Mouse (Mus musculus) embryonic facial prominence, embryonic 12.5 days (tissue): ENCODE results near the gene Naa16. TPM values are rescaled to one million over a fixed set of nuclear protein-coding genes. Genes with fewer than 3 reads are reported as not detected.

Source experiments
- ATAC-seq: fragments of 200-750 bp; cut with Nextera tagmentation; 2 replicates; pipeline ENCODE4 v1.8.0; 2017; ENCODE audit not compliant: insufficient number of reproducible peaks, insufficient read depth, low FRiP score, low TSS enrichment
- H3K27ac ChIP-seq: fragments of 300-500 bp; sonication (generic); 2 replicates; pipeline ENCODE4 v1.5.1; 2016; ENCODE audit warnings: mild to moderate bottlenecking
- H3K27me3 ChIP-seq: fragments of 300-500 bp; sonication (generic); 2 replicates; pipeline ENCODE4 v1.6.1; 2016; ENCODE audit warnings: mild to moderate bottlenecking, moderate library complexity
- H3K36me3 ChIP-seq: fragments of 300-500 bp; sonication (generic); 2 replicates; pipeline ENCODE4 v1.6.1; 2016; ENCODE audit warnings: mild to moderate bottlenecking
- H3K4me1 ChIP-seq: fragments of 300-500 bp; sonication (generic); 2 replicates; pipeline ENCODE4 v1.6.1; 2016
- H3K4me2 ChIP-seq: fragments of 300-500 bp; sonication (generic); replicated peaks from 2 replicates; pipeline ENCODE4 v1.6.1; 2016; ENCODE audit warnings: mild to moderate bottlenecking, moderate library complexity
- H3K4me3 ChIP-seq: fragments of 300-500 bp; sonication (generic); 2 replicates; pipeline ENCODE4 v1.5.1; 2016; ENCODE audit warnings: mild to moderate bottlenecking
- H3K9ac ChIP-seq: fragments of 300-500 bp; sonication (generic); 2 replicates; pipeline ENCODE4 v1.6.1; 2016; ENCODE audit warnings: mild to moderate bottlenecking, moderate library complexity
- H3K9me3 ChIP-seq: fragments of 300-500 bp; sonication (generic); 2 replicates; pipeline ENCODE4 v1.6.1; 2016; ENCODE audit warnings: mild to moderate bottlenecking, moderate library complexity
- WGBS: fragments of 180-500 bp; shearing (Covaris S2); methylation state at CpG from one replicate; pipeline ENCODE4 v1.1.7; 2016; 5-methylcytosine and 5-hydroxymethylcytosine counted together
- polyA plus RNA-seq: library from polyadenylated mRNA; unstranded; fragments of >200 nt; fragmentation: Nextera tagmentation; extraction: Ambion mirVana; gene quantifications from 2 replicates; pipeline ENCODE4 v1.2.1, GENCODE M21; 2016

The Naa16 gene
- polyA plus RNA-seq, 1 experiment from 2014 or later: 50.1 TPM

DNA sequence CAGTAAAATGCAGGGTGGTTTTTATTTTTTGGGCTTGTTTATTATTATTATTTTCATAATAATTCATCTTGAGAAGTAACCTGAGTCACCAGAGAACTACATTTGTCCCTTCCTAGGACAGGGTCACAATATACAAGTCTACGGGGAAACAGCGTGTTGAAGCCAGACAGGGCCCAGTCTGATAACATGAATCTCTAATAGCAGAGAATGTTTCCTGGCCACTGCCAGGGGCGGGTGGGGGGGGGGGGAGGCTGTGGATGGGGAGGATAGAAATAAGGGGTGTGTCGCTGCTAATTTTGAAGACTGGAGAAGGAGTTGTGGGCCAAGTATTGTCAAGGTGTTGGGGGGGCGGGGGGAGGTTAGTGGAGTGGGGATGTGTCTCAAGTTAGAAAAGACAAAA is 82.7 kb downstream of the Naa16 start:
- WGBS: 53% methylated on average over 5 of the region's 5 CpGs
- H3K4me1 ChIP-seq: peaks cover 17% of the 10 kb centered on the region
- no peaks in the 10 kb centered on the region for H3K36me3 ChIP-seq
- H3K9ac ChIP-seq: no peak overlapping the region
- no peak overlapping the region for H3K27ac ChIP-seq
- H3K27me3 ChIP-seq: no peaks in the 10 kb centered on the region
- no peak overlapping the region for H3K4me3 ChIP-seq
- no peak for ATAC-seq
- no peak overlapping the region for H3K4me2 ChIP-seq
- H3K9me3 ChIP-seq: no peaks in the 10 kb centered on the region

DNA sequence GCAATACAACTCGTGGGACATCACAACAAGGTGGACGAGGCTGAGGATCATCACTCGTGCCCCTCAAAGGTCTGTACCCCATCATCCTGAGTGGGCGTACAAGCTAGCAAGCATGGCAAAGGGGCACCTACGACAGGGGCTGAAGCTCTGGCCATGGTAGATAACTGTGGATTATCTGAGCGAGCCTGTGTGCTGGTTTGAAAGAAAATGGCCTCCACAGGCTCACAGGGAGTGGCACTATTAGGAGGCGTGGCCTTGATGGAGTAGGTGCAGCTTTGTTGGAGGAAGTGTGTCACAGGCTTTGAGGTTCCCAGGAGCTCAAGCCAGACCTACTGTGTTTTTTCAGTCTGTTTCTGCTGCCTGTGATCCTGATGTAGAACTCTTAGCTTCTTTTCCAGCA is 83.4 kb downstream of the Naa16 start:
- no peak overlapping the region for H3K4me2 ChIP-seq
- ATAC-seq: no peak
- H3K9me3 ChIP-seq: no peaks in the 10 kb centered on the region
- no peak overlapping the region for H3K4me3 ChIP-seq
- H3K4me1 ChIP-seq: peaks cover 11% of the 10 kb centered on the region
- no peaks in the 10 kb centered on the region for H3K27me3 ChIP-seq
- 84% methylated on average over 7 of the region's 7 CpGs for WGBS
- H3K36me3 ChIP-seq: no peaks in the 10 kb centered on the region
- H3K27ac ChIP-seq: no peak overlapping the region
- H3K9ac ChIP-seq: no peak overlapping the region

DNA sequence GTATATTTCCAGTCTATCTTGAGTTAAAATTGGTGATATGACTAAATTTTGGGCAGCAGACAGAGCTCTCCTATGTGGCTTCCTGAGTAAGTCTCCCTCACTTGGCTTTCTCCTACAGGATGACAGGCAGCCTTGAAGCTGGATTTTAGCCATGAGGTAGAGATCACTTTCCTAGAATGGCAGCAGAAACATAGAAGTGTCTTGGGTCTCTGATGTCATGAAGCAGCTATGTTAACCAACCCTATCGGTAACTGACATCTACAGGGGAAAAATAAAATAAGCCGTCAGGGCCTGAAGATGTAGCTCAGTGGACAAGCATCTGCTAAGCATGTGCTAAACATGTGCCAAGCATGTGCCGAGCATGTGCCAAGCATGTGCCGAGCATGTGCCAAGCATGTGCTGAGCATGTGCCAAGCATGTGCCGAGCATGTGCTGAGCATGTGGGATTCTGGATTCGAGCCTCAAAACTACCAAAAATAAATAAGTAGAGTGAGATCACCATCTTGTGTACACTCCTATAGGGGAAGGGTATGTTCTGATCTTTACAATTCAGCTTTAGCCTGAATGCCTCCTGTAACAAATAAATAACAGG is 85.6 kb downstream of the Naa16 start:
- 83% methylated on average over 6 of the region's 6 CpGs for WGBS

DNA sequence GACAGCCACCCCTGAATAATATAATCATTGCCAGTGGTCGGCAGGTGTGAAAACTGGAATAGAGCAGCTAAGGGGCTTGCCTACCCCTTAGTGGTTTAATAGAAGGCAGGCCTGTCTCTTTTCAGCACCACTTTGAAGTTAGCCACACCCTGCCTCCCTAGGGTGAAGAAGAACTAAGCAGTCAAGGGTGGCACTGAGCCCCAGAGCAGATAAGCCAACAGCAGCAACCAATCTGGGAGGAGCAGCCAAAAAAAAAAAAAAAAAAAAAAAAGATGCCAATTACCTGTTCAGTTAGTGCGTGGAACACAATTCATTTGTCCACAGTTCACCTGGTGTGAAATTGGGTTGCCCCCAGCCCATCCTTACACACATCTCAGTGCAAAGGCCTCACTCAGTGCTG is 87.4 kb downstream of the Naa16 start:
- WGBS: 78% methylated on average over 2 of the region's 2 CpGs
- no peaks in the 10 kb centered on the region for H3K9me3 ChIP-seq
- H3K27me3 ChIP-seq: no peaks in the 10 kb centered on the region
- H3K9ac ChIP-seq: no peak overlapping the region
- no peak overlapping the region for H3K4me2 ChIP-seq
- no peaks in the 10 kb centered on the region for H3K36me3 ChIP-seq
- H3K4me3 ChIP-seq: no peak overlapping the region
- H3K27ac ChIP-seq: no peak overlapping the region
- no peak for ATAC-seq
- peaks cover 26% of the 10 kb centered on the region for H3K4me1 ChIP-seq

More for the DNA sequence above, 85.6 kb downstream of the Naa16 start:
- H3K27me3 ChIP-seq: no peaks in the 10 kb centered on the region
- H3K4me1 ChIP-seq: peaks cover 11% of the 10 kb centered on the region
- H3K27ac ChIP-seq: no peak overlapping the region
- H3K36me3 ChIP-seq: no peaks in the 10 kb centered on the region
- no peak overlapping the region for H3K4me2 ChIP-seq
- ATAC-seq: no peak
- H3K4me3 ChIP-seq: no peak overlapping the region
- no peak overlapping the region for H3K9ac ChIP-seq
- H3K9me3 ChIP-seq: no peaks in the 10 kb centered on the region

DNA sequence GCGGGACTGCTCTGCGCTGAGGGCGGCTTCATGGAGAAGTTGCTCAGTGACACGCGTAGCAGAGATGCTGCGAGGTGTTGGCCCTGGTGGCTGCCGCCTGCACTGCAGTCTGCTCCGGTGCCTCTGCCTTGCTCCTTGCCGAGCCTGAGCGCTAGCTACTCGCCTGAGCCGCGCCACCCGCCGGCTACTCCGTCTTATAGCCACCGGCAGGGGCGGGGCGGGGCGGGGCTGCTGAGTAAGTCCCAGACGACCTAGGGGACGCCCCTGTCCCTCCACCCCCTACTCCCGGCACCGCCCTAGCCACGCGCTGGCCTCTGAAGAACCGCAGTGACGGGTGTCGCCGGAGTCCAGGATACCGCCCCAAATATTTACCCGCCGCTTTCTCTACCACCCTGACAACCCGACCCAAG is 89.1 kb downstream of the Naa16 start, which contains the start of gene Rgcc:
TSS of gene Rgcc (minus strand) at position 180 of the 410 bp plus-strand sequence.
- peak within 1 kb of the TSS; percentile 89 for H3K4me2 ChIP-seq
- no peaks in the 10 kb centered on the region for H3K36me3 ChIP-seq
- under 1% methylated on average over 31 of the region's 34 CpGs for WGBS
- ATAC-seq: peak; percentile 91
- H3K9me3 ChIP-seq: no peaks in the 10 kb centered on the region
- H3K27ac ChIP-seq: no peak within 1 kb of the TSS
- no peaks in the 10 kb centered on the region for H3K27me3 ChIP-seq
- H3K4me1 ChIP-seq: peaks cover 32% of the 10 kb centered on the region
- H3K4me3 ChIP-seq: peak within 1 kb of the TSS; percentile 51
- H3K9ac ChIP-seq: peak within 1 kb of the TSS; percentile 45

DNA sequence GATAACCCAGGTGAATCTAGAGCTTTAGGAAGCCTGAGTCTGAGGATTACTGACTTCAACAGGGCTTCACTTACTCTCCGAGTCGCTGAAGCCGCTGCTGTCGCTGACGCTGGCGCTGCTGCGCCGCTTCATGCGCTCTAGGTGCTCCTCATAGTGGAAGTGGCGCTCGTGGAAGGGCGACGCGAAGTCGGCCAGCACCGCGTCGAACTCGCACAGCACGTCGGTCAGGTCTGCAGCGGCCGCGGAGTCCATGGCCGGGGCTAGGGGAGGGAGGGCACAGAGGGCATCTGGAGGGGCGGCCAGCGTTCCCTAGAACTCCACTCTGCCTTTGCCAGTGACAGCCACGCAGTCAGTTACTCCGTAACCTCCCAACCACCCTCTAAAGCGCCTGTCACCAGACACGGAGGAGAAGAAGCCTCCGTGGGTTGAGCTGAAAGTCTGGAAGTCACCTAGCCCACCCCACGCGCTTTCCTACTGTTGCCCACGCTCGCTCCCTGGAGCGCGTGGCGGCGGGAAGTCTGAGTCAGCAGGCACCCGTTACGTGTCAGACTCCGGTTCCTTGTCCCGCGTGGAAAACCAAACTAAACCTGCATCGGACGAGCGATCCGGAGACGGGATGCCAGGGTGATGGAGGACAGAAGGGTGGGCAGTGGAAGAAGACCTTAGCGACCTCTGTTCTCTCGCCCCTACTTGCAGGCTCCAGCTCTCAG is 89.8 kb downstream of the Naa16 start:
- no peaks in the 10 kb centered on the region for H3K36me3 ChIP-seq
- no peak overlapping the region for H3K27ac ChIP-seq
- WGBS: 1% methylated on average over 47 of the region's 52 CpGs
- peak overlapping the region; percentile 89 for H3K4me2 ChIP-seq
- H3K27me3 ChIP-seq: no peaks in the 10 kb centered on the region
- H3K9ac ChIP-seq: peak overlapping the region; percentile 45
- ATAC-seq: peak; percentile 29; the same call in 1 of the 2 replicates
- peak overlapping the region; percentile 51 for H3K4me3 ChIP-seq
- peaks cover 38% of the 10 kb centered on the region for H3K4me1 ChIP-seq
- no peaks in the 10 kb centered on the region for H3K9me3 ChIP-seq

DNA sequence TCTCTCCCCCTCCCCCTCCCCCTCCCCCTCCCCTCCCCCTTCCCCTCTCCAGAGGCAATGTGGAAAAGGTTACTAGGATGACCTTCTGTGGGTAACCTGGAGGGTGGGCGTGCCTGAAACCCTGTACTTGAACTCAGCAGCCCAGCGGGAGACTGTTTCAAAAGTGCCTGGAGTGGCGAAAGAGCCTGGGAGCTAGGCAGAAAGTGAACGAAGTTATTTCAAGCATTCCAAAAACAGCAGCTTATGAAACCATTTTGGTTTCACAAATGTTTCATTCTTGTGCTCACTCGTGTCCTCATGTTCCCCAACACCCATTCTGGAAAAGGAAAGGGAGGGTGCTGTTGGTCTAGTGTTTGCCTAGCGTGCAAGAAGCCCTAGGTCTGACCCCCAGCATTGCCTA is 90.8 kb downstream of the Naa16 start:
- H3K27me3 ChIP-seq: no peaks in the 10 kb centered on the region
- peak overlapping the region; percentile 89 for H3K4me2 ChIP-seq
- H3K9me3 ChIP-seq: no peaks in the 10 kb centered on the region
- ATAC-seq: no peak
- H3K9ac ChIP-seq: 0 out of 2 replicates have a peak overlapping the region, but pooled peaks have one; percentile 45
- H3K4me1 ChIP-seq: peaks cover 46% of the 10 kb centered on the region
- no peaks in the 10 kb centered on the region for H3K36me3 ChIP-seq
- H3K4me3 ChIP-seq: peak overlapping the region; percentile 51
- no peak overlapping the region for H3K27ac ChIP-seq
- 12% methylated on average over 6 of the region's 6 CpGs for WGBS

DNA sequence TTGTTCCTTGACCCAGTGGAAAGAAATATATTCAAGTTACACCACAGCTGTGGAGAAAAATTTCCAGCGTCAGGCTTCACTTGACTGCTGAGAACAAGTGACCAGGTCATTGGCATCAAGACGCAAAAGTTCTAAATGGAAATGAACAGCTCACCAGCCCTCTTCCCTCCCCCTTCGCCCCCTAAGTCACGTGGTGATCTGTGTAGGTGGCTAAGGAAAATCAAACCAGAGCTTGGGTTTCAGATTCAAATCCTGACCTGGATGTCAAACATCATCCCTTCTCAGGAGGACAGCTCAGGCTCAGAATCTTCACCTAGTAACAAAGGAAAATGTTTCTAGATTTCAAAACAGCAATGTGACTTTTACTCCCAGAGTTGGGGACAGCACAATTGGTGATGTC is 91.3 kb downstream of the Naa16 start:
- H3K36me3 ChIP-seq: no peaks in the 10 kb centered on the region
- peak overlapping the region; percentile 26; the same call in 1 of the 2 replicates for H3K27ac ChIP-seq
- peak overlapping the region; percentile 89 for H3K4me2 ChIP-seq
- H3K4me3 ChIP-seq: peak overlapping the region; percentile 51
- H3K9ac ChIP-seq: no peak overlapping the region
- H3K4me1 ChIP-seq: peaks cover 46% of the 10 kb centered on the region
- WGBS: 29% methylated on average over 4 of the region's 4 CpGs
- no peaks in the 10 kb centered on the region for H3K27me3 ChIP-seq
- H3K9me3 ChIP-seq: no peaks in the 10 kb centered on the region
- no peak for ATAC-seq

DNA sequence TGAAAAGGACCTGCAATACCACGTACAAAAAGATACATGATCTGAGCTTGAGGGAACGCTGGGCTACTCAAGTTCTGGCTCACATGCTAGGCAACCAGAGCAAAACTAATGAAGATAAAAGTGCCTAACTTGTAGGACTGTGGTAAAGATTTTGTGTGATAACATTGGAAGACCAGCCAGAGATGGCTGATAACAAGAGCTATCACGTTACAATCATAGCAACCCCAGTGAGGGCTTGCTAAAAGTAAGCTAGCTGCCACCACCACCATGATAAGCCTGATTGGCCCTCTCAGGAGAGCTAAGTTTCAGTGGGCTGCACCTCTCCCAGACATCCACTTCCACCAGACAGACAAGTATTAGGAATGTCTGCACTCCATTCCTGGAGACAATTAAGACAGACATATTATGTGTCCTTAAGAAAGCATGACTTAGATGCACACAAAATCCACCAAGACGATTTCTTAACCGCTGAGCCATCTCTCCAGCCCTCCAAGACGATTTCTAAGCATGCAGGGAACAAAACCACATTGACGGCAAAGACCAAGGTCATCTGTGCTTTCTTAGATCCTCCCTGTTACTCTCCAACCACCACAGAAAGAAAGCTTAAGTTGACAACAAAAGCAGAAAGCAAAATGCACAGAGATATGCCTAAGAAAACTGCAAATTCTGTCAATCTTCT is 92.1 kb downstream of the Naa16 start:
- Histone ChIP-seq H3K27ac (peak overlapping the region; percentile 26; the same call in 1 of the 2 replicates), H3K4me1 (peaks cover 54% of the 10 kb centered on the region), H3K9ac (no peak overlapping the region), H3K9me3 (no peaks in the 10 kb centered on the region), H3K4me2 (peak overlapping the region; percentile 89), H3K36me3 (no peaks in the 10 kb centered on the region), H3K27me3 (no peaks in the 10 kb centered on the region), H3K4me3 (peak overlapping the region; percentile 51)
- WGBS: 38% methylated on average over 7 of the region's 7 CpGs
- ATAC-seq: no peak

DNA sequence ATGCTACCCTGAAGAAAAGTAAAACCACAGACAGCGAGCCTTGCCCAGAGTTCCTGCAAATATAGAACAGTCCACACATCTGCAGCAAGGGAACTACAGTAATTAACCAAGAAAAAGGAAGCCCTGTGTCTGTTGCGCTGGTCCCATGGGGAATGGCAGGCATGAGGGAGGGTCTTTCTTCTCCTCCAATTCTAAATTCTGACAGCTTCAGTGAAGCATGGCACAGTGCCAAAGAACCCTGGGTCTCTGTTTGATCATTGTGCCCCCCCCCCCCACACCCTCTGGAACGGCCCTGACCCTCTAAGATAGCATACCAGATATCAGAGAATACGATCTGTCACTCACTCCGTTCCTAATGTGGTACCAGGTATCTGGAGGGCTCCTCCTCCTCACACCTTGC is 93.7 kb downstream of the Naa16 start:
- Histone ChIP-seq H3K4me2 (peak overlapping the region; percentile 12; the same call in 1 of the 2 replicates), H3K4me3 (no peak overlapping the region), H3K27me3 (no peaks in the 10 kb centered on the region), H3K4me1 (peaks cover 66% of the 10 kb centered on the region), H3K36me3 (no peaks in the 10 kb centered on the region), H3K9me3 (no peaks in the 10 kb centered on the region), H3K9ac (no peak overlapping the region), H3K27ac (no peak overlapping the region)
- 16% methylated on average over 5 of the region's 5 CpGs for WGBS
- ATAC-seq: no peak

DNA sequence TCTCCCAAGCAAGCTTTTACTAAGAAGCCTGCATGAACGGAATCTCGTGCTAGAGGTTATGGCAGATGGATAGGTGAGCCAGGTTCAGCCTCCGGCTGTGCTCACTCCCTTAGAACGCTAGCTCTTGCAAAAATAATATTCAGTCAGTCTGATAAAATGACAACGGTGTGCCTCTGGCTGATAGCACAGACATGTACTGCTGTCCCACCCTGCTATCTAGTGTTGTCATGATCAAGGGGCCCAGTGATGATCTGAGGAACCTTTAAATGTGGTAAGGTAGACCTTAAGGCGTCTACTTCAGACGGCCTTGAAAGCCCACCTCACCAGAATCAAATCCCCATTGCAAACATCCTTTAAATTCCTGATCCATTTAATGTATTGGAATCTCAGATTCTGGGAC is 94.4 kb downstream of the Naa16 start:
- H3K4me1 ChIP-seq: peaks cover 66% of the 10 kb centered on the region
- H3K27me3 ChIP-seq: no peaks in the 10 kb centered on the region
- 61% methylated on average over 7 of the region's 7 CpGs for WGBS
- no peak overlapping the region for H3K4me3 ChIP-seq
- H3K9me3 ChIP-seq: no peaks in the 10 kb centered on the region
- no peak overlapping the region for H3K9ac ChIP-seq
- ATAC-seq: no peak
- H3K27ac ChIP-seq: 0 out of 2 replicates have a peak overlapping the region, but pooled peaks have one; percentile 5
- H3K36me3 ChIP-seq: no peaks in the 10 kb centered on the region
- H3K4me2 ChIP-seq: no peak overlapping the region
